Mouse (Mus musculus) retina, adult 2 months (tissue): ENCODE data around the gene Fli1.

Experiments used
- DNase-seq: peaks from one replicate; pipeline ENCODE4 v3.0.0-alpha.2; 2012; ENCODE audit warnings: low read depth, low spot score

The Fli1 gene

DNA sequence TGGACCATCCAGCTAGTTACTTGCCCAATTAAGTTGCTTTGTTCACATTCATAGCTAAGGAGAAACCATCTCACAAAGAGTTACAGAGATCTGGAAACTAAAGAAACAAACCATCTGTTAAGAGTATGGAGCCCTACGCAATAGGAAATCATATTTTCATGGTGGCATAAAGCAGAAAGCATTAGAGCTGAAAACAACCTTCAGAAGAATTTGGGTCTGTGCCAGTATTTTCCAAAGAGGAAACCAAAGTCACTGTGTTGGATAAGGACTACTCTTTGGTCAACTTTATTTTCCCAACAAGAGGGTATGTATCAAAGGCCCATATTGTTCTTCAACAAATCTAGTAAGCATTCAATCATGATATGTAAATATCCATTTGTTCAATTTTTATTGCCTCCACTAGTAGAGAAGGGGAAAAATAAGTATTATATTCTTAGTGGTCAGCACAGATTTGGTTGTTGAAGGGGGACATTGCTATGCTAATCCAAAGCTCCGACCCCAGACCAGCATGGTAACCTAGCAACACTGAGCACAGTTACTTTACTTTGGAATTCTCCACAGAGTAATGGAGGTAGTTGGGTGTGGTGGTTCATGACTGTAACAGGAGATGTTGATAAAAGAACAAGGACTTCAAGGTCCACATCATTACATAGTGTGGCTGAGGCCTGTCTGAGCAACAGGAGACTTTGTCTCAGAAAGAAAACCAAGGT lies 20.0 kb downstream of the Fli1 start:
- no peak for DNase-seq

GRCm38 (mm10) chr9:32521331-32521730 lies 21.3 kb downstream of the Fli1 start:
- no peak for DNase-seq

GRCm38 (mm10) chr9:32520821-32521220 lies 21.8 kb downstream of the Fli1 start:
- no peak for DNase-seq

DNA sequence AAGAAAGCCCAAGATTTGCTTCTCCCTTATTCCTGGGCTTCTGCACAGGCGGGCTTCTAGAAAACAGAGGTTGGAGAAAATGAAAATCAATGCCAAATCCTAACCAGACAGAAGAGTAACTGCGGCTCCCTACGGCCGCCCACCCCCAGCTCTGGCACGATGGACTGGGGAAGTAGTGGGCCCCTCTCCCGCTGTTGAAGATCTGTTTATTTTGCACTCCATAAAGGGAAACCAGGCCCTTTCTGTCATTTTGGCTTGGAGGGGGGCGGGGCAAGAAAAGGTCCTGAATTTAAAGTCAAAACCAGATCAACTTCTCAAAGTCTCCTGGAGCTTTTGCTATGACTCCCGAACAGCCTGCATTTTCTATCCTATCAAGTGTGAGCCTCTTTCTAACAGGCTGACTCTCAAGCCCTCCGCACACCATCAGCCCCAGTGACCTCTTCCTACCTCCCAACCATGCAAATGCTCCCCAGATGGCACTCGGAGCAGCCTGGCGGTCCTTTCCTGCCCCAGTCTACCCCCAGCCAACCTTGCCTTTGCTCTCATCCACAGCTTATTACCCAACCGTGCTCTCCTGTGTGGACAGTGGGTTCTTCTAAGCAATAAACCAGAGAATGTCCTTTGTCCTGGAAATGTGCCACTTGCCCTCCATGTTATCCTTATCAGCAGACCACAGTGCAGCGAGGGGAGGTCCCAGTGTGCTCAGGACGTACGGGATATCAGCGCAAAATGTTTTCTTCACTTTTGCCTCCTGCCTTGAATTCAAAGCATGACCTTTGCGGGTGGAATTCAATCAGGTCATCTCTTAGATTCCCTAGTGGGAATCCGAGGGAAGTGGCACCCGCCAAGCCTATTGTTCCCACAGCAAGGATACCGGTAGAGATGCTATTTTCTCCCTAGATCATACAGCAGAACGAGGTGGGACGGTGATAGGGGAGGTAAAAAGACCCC lies 23.3 kb downstream of the Fli1 start:
- DNase-seq: no peak

GRCm38 (mm10) chr9:32518351-32519075 lies 24.1 kb downstream of the Fli1 start:
- no peak for DNase-seq

DNA sequence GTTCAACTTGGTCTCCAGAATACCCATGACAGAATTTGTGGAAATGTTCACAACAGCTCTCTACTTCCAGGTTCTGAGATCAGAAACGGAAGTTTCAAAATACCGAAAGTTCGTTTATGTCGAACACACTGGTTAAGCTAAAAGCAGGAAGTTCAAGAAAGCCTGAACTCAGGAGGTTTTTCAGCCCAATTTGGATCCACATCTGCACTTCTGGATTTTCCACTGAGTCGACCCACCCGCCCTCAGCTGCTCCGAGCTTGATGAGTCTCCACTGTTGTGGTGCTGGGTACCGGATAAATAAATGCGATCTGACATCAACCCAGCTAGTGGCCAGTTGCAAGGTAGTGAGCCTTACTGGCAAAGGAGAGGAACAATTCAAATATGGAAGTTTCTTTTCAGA lies 26.0 kb downstream of the Fli1 start:
- no peak for DNase-seq

GRCm38 (mm10) chr9:32515894-32516686 lies 26.6 kb downstream of the Fli1 start:
- no peak for DNase-seq

GRCm38 (mm10) chr9:32514406-32515058 lies 28.1 kb downstream of the Fli1 start:
- no peak for DNase-seq

GRCm38 (mm10) chr9:32513471-32513870 lies 29.2 kb downstream of the Fli1 start:
- no peak for DNase-seq

DNA sequence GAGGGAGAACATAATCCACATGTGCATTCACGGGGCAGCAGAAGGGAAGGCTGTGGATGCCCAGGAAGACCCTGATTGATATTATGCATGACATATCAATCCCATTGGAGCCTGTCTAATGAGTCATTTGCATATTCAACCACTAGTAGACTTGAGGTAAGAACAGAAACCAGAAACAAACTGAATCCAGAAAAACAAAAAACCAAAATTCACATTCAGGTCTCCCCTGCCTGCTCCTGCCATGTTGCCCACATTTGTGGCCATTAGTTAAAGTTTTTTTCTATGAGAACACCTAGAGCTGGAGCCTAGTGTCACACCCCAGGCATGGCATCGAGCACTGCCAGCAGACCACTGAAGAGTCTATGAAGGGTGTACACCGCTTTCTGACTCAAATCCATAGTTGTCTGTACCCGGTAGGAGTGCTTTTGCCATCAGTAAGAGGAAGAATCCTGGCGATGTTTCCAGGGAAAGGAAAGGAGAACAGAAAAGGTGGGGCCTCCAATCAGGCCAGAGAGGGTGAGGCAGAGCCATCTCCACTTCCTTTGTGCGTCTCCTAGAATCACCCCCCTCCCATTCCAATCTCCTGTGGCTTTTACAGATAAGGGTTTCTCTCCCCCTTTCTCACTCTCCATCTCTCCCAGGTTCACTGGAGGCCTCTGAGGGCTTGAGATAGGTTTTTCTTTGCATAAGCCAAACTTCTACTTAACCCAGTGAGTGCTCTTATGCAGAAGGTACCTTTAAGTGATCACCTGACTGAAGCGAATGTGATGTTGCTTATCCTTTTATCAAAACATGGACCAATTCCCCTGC lies 32.0 kb downstream of the Fli1 start:
- DNase-seq: no peak

DNA sequence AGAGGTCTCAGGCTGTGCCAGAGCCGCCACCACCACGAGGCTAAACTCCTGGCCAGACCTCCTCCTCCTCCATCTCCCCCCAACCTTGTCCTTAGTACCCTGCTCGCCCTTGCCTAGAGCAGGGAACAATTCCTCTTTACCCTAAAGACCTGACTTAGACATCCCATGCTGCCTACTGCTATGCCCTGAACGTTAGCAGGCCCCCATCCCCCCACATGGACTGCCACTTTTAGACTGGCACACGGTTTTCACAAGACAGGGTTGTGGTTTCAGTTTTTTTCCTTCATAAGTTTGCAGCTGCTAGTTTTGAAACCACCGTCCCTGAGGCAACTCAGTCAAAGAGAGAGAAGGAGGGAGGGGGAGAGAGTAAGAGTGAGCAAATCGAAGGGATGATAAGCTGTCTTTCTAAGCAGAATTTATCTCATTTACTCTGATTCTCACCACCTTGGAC lies 32.9 kb downstream of the Fli1 start:
- DNase-seq: no peak

DNA sequence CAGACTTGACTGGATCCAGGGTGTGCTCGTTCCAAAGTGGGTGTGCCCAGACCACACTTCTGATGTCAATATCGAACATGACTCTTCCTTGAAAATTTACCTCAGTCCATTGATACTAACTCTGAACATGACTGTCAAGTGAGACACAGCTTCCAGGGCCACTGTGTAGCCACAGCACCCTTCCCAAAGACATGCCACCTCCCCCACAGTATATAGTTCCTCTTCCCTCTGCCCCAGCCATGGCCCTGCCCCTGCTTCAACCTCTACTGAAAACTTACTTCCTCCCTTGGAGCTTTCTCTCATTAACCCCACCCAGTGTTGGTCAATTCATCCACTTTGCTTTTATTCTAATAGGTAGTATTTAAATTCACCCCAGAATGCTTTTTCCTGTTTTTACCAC lies 34.0 kb downstream of the Fli1 start:
- DNase-seq: no peak

- no peak for DNase-seq
Observed at GRCm38 (mm10) chr9:32508118-32508517, 34.5 kb downstream of the Fli1 start.

DNA sequence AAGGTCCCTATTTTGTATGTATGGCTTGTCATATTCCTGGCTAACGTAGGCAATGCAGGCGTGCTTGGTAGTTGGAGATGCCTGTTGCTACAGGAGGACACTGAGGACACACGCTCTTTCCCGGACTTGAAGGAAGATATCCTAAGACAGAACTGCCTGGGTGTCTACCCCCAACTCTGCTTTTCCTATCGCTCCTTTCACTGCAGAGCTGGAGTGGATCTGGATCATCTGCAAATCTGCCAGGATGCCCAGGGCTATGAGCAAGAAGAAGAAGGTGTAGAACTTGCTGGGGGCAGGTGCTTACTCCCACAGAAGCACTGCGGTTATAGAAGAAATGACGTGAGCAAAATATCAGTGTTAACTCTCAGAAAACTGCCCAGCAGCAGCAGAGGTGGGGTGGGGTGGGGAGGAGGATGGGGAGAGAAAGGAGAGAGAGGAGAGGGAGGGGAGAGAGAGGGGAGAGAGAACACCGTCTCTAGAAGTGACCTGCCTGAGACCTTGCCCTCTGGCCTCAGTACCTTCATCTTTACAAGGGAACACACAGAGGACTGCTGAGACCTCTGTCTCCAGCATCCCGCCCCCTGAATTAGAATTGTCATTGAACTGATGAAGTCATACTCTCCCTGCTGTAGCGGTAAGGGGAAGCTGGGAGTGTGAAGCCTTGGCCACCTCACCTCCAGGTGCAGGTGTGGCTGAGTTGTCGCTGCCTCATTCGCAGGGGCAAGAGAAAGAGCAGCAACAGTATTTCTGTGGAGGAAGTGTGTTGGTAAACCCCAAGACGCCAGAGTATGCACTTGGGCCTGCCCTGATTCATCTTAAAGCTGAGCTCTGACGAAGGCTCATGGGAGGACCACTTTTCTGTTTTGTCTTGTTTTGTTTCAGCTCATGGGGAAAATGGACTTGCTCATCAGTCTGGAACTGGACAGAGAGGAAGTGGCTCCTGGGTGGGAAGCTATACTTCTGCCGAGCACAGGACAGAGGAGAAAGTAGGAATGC lies 35.5 kb downstream of the Fli1 start:
- no peak for DNase-seq

DNA sequence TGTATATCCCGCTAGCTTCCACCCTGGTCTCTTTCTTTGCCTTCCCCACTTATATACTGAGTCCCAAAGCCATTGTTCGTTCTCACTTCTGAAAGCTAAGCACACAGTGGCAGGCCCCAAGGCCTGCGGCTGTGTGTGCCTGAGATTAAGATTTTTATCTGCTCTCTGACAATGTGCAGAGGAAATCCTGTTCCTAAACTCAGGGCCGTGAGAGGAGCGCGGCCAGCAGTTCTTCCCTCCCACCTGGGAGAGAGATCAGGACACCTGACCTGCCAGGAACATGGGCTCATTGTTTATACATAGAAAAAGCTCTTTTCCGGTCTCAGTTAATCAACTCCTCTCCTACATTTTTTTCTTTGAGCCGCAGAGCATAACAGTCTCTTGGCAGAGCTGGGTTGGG lies 36.5 kb downstream of the Fli1 start:
- DNase-seq: no peak

- no peak for DNase-seq
Observed at GRCm38 (mm10) chr9:32505460-32506075, 37.1 kb downstream of the Fli1 start.

DNA sequence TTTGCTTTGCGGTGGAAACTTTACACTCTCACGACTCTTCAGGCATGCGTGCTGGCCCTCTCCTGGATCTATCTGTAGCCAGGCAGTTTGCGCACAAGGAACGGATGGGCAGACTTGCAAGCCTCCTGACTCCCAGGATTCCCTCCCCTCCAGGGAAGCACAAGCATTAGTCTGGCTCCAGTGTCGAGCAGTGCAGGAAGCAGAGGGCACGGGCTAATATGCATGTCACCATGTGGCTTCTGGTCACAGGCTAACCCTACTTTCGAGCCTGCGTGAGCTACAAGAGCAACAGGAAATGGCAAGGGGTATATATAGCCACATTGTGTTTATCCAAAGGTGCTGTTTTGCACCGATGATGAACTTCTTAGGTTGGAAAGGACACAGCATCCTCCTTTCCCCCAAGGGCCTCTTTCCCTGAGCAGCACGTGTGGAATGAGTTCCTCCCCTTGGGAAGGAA lies 38.6 kb downstream of the Fli1 start:
- no peak for DNase-seq

DNA sequence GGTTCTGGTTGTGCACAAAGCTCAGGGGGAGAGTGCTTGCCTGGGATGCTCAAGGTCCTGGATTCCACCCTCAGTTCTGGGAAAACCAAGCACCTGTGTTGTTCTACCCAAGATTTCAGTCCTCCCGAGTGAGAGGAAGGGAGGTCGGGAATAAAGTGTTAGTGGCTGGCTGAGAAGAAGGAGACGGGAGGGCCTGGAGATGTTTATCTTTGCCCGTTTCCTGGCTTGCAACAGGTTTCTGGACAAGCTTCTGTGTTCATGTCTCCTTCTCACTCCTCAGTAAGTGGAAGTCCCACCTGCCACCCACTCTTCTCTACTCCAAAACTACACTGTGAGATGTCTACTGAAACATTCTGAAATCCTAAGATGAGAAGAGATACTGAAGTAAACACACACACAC lies 39.2 kb downstream of the Fli1 start:
- no peak for DNase-seq
